Comparison of ENCODE assay signal across 17 mouse cellular contexts in genomic region chr5:127800907-127801306, GRCm38 (mm10).
A peak's percentile ranks its signal among the peaks of the same experiment; 100 is the strongest.
DNase-seq lines count a peak whose midpoint lies in the region; ATAC-seq and TF ChIP-seq lines count a peak whose summit lies in the region.
"Had no signal": no experiment of that assay in that cellular context is flagged by ENCODE, and none has a peak within 500 bp of the region (broad histone marks: within the 10 kb centered on the region; RNA-seq: fewer than 3 reads in every experiment).

No protein-coding gene starts in this region.

- no peak overlapping the region for H3K27ac ChIP-seq in embryonic facial prominence, embryonic 11.5 days (replicated peaks; ENCODE audit: low read depth, low read length)
- H3K27ac ChIP-seq in embryonic facial prominence, embryonic 10.5 days (replicated peaks), result no peak overlapping the region
- no peak overlapping the region for H3K27ac ChIP-seq in midbrain, postnatal 0 days (ENCODE audit: low read depth, low read length)
- H3K27ac ChIP-seq in midbrain, embryonic 13.5 days, result no peak overlapping the region
- H3K27ac ChIP-seq: heart, embryonic 15.5 days; midbrain, embryonic 15.5 days; neural tube, embryonic 12.5 days had no signal

- no peaks in the 10 kb centered on the region for H3K9me3 ChIP-seq in embryonic facial prominence, embryonic 11.5 days (replicated peaks; ENCODE audit: control insufficient read depth, low read length)
- H3K9me3 ChIP-seq in embryonic facial prominence, embryonic 10.5 days, result no peaks in the 10 kb centered on the region
- H3K9me3 ChIP-seq in midbrain, postnatal 0 days (ENCODE audit: low read length), result no peaks in the 10 kb centered on the region
- no peaks in the 10 kb centered on the region for H3K9me3 ChIP-seq in midbrain, embryonic 13.5 days
- H3K9me3 ChIP-seq: heart, embryonic 15.5 days; midbrain, embryonic 15.5 days; neural tube, embryonic 12.5 days had no signal

- H3K9ac ChIP-seq in embryonic facial prominence, embryonic 11.5 days (replicated peaks; ENCODE audit: low read length), result no peak overlapping the region
- H3K9ac ChIP-seq in midbrain, postnatal 0 days (replicated peaks; ENCODE audit: low read length, poor library complexity, severe bottlenecking), result no peak overlapping the region
- no peak overlapping the region for H3K9ac ChIP-seq in midbrain, embryonic 13.5 days (replicated peaks)
- H3K9ac ChIP-seq: heart, embryonic 15.5 days; midbrain, embryonic 15.5 days; neural tube, embryonic 12.5 days had no signal

- no peak overlapping the region for H3K4me2 ChIP-seq in embryonic facial prominence, embryonic 11.5 days (ENCODE audit: low read depth, low read length)
- no peak overlapping the region for H3K4me2 ChIP-seq in midbrain, postnatal 0 days (ENCODE audit: low read depth, low read length, poor library complexity, severe bottlenecking)
- no peak overlapping the region for H3K4me2 ChIP-seq in midbrain, embryonic 13.5 days (replicated peaks)
- H3K4me2 ChIP-seq: heart, embryonic 15.5 days; midbrain, embryonic 15.5 days; neural tube, embryonic 12.5 days had no signal

- H3K4me1 ChIP-seq in embryonic facial prominence, embryonic 11.5 days (ENCODE audit: control insufficient read depth, insufficient read depth, low read length), result no peaks in the 10 kb centered on the region
- no peaks in the 10 kb centered on the region for H3K4me1 ChIP-seq in embryonic facial prominence, embryonic 10.5 days
- no peaks in the 10 kb centered on the region for H3K4me1 ChIP-seq in midbrain, postnatal 0 days (ENCODE audit: insufficient read depth, low read length)
- no peaks in the 10 kb centered on the region for H3K4me1 ChIP-seq in midbrain, embryonic 13.5 days (replicated peaks)
- H3K4me1 ChIP-seq: heart, embryonic 15.5 days; midbrain, embryonic 15.5 days; neural tube, embryonic 12.5 days had no signal

- no peaks in the 10 kb centered on the region for H3K27me3 ChIP-seq in embryonic facial prominence, embryonic 11.5 days (ENCODE audit: control insufficient read depth, insufficient read depth, low read length)
- no peaks in the 10 kb centered on the region for H3K27me3 ChIP-seq in embryonic facial prominence, embryonic 10.5 days (replicated peaks; ENCODE audit: low read depth, poor library complexity, severe bottlenecking)
- H3K27me3 ChIP-seq in midbrain, postnatal 0 days (ENCODE audit: insufficient read depth, low read length), result no peaks in the 10 kb centered on the region
- no peaks in the 10 kb centered on the region for H3K27me3 ChIP-seq in midbrain, embryonic 13.5 days
- H3K27me3 ChIP-seq: heart, embryonic 15.5 days; midbrain, embryonic 15.5 days; neural tube, embryonic 12.5 days had no signal

- intact Hi-C loops in heart, postnatal 14 days (cut with DNase I), result no loop called here

- H3K36me3 ChIP-seq in embryonic facial prominence, embryonic 11.5 days (replicated peaks; ENCODE audit: control insufficient read depth, insufficient read depth, low read depth, low read length), result no peaks in the 10 kb centered on the region
- no peaks in the 10 kb centered on the region for H3K36me3 ChIP-seq in embryonic facial prominence, embryonic 10.5 days (replicated peaks)
- no peaks in the 10 kb centered on the region for H3K36me3 ChIP-seq in midbrain, postnatal 0 days (ENCODE audit: insufficient read depth, low read length)
- no peaks in the 10 kb centered on the region for H3K36me3 ChIP-seq in midbrain, embryonic 13.5 days
- H3K36me3 ChIP-seq: heart, embryonic 15.5 days; midbrain, embryonic 15.5 days; neural tube, embryonic 12.5 days had no signal

- WGBS in embryonic facial prominence, embryonic 11.5 days, result 57% methylated on average over 4 of the region's 4 CpGs
- 66% methylated on average over 4 of the region's 4 CpGs for WGBS in embryonic facial prominence, embryonic 10.5 days
- 50% methylated on average over 4 of the region's 4 CpGs for WGBS in midbrain, postnatal 0 days
- WGBS in midbrain, embryonic 13.5 days, result 35% methylated on average over 4 of the region's 4 CpGs

- no peak for ATAC-seq in embryonic facial prominence, embryonic 11.5 days (replicated peaks; ENCODE audit: insufficient number of reproducible peaks, low FRiP score, low TSS enrichment, low read depth)
- ATAC-seq in midbrain, postnatal 0 days (ENCODE audit: low FRiP score), result no peak
- no peak for ATAC-seq in midbrain, embryonic 13.5 days
- ATAC-seq: midbrain, embryonic 15.5 days had no signal

- peak; percentile 12 for DNase-seq in embryonic facial prominence, embryonic 11.5 days (ENCODE audit: low spot score)
- no peak for DNase-seq in embryonic facial prominence, embryonic 10.5 days (ENCODE audit: low spot score)
- peak; percentile 27 for DNase-seq in layer of hippocampus, adult 11-12 months (ENCODE audit: low spot score)
- DNase-seq in layer of hippocampus, adult 9-11 months, result no peak
- peak; percentile 53 for DNase-seq in midbrain, postnatal 0 days (ENCODE audit: low spot score)
- no peak for DNase-seq in heart, postnatal 14 days
- no peak for DNase-seq in MN1 (ENCODE audit: low spot score)
- DNase-seq: adrenal gland, postnatal 10 days; cerebellum, postnatal 36 days; heart, adult 11 months; kidney, postnatal 25 days; liver; spleen, adult 18-20 months had no signal

- TF ChIP-seq CTCF in midbrain, postnatal 0 days (IDR thresholded peaks at IDR 0.05), result peak; percentile 64

- no peak overlapping the region for H3K4me3 ChIP-seq in embryonic facial prominence, embryonic 11.5 days (ENCODE audit: low read depth, low read length)
- no peak overlapping the region for H3K4me3 ChIP-seq in embryonic facial prominence, embryonic 10.5 days
- no peak overlapping the region for H3K4me3 ChIP-seq in midbrain, postnatal 0 days (ENCODE audit: low read depth, low read length)
- no peak overlapping the region for H3K4me3 ChIP-seq in midbrain, embryonic 13.5 days (replicated peaks)
- H3K4me3 ChIP-seq: heart, embryonic 15.5 days; midbrain, embryonic 15.5 days; neural tube, embryonic 12.5 days had no signal

Comparison
In these comparisons a context has a peak if more than half of its experiments do, and no peak if none do; other contexts are left out.
1. DNase-seq: peak in embryonic facial prominence, embryonic 11.5 days (single experiment), layer of hippocampus, adult 11-12 months (single experiment) and midbrain, postnatal 0 days (single experiment); none in embryonic facial prominence, embryonic 10.5 days (single experiment), layer of hippocampus, adult 9-11 months (single experiment), heart, postnatal 14 days (0 of 2) and MN1 (single experiment).